10 mouse cellular contexts compared by ENCODE assay signal in the genomic region with DNA sequence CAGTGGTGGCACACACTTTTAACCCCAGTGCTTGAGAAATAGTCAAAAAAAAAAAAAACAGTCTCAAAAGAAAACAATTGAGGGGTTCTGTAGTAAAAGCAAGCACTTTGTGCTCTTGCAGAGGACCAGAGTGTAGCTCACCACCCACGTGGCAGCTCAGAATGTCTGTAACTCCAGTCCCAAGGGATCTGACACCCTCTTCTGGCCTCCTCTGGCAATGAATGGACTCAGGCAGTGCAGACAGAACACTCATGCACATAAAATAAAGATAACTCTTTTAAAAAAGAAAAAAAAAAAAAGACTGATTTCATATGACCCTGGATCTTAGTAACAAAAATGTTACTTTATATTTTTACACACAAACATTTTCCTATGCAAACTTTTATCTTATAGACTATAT. TPM values are rescaled to one million over a fixed set of nuclear protein-coding genes. Genes with fewer than 3 reads are reported as not detected.
DNase-seq lines count a peak whose midpoint lies in the region; ATAC-seq and TF ChIP-seq lines count a peak whose summit lies in the region.
"Had no signal": no experiment of that assay in that cellular context is flagged by ENCODE, and none has a peak within 500 bp of the region (broad histone marks: within the 10 kb centered on the region; RNA-seq: fewer than 3 reads in every experiment).

No protein-coding gene starts in this region.

- no peak overlapping the region for H3K4me2 ChIP-seq in kidney, embryonic 14.5 days (replicated peaks; ENCODE audit: low read depth, low read length)
- H3K4me2 ChIP-seq: hindbrain, embryonic 13.5 days; liver, embryonic 15.5 days had no signal

- H3K4me1 ChIP-seq in kidney, embryonic 14.5 days (ENCODE audit: control insufficient read depth, insufficient read depth, low read length), result no peaks in the 10 kb centered on the region
- H3K4me1 ChIP-seq: hindbrain, embryonic 13.5 days; liver, embryonic 15.5 days had no signal

- no peak overlapping the region for H3K4me3 ChIP-seq in kidney, embryonic 14.5 days (ENCODE audit: low read length)
- H3K4me3 ChIP-seq: hindbrain, embryonic 13.5 days; liver, embryonic 15.5 days had no signal

- TF ChIP-seq POLR2A in brain, embryonic 14.5 days (IDR thresholded peaks at IDR 0.05; ENCODE audit: borderline replicate concordance, extremely low read depth, insufficient read depth, insufficient read length, poor library complexity, severe bottlenecking), result no peak

- 14% methylated on average over 1 of the region's 1 CpGs for WGBS in kidney, embryonic 14.5 days

- H3K9me3 ChIP-seq in kidney, embryonic 14.5 days (ENCODE audit: control insufficient read depth, low read length), result no peaks in the 10 kb centered on the region
- H3K9me3 ChIP-seq: hindbrain, embryonic 13.5 days; liver, embryonic 15.5 days had no signal

- no peak for TF ChIP-seq CTCF in brain, embryonic 14.5 days (IDR thresholded peaks at IDR 0.05; ENCODE audit: borderline replicate concordance, extremely low read depth, insufficient read depth, insufficient read length)

- no peak overlapping the region for H3K27ac ChIP-seq in kidney, embryonic 14.5 days (ENCODE audit: low read depth, low read length)
- H3K27ac ChIP-seq: hindbrain, embryonic 13.5 days; liver, embryonic 15.5 days had no signal

- H3K9ac ChIP-seq in kidney, embryonic 14.5 days (ENCODE audit: low read depth, low read length), result no peak overlapping the region
- H3K9ac ChIP-seq: hindbrain, embryonic 13.5 days; liver, embryonic 15.5 days had no signal

- H3K36me3 ChIP-seq in kidney, embryonic 14.5 days (ENCODE audit: control insufficient read depth, insufficient read depth, low read length), result peaks cover 6% of the 10 kb centered on the region
- H3K36me3 ChIP-seq: hindbrain, embryonic 13.5 days; liver, embryonic 15.5 days had no signal

- ATAC-seq in CD4-positive, CD25-positive, alpha-beta regulatory T cell, adult 4 months, result no peak
- no peak for ATAC-seq in kidney, embryonic 14.5 days (ENCODE audit: low FRiP score, low TSS enrichment)
- no peak for ATAC-seq in activated CD4-positive, CD25-positive, alpha-beta regulatory T cell, adult 4 months

- peak; percentile 7 for DNase-seq in CD4-positive, CD25-positive, alpha-beta regulatory T cell, adult 2 months (ENCODE audit: low read depth, low spot score)
- peak; percentile 13 for DNase-seq in kidney, adult 9 months
- peak; percentile 34 for DNase-seq in 3134 (ENCODE audit: extremely low read depth, insufficient read length, low spot score)
- DNase-seq in brain, embryonic 14.5 days (ENCODE audit: low read depth), result peak; percentile 24
- no peak for DNase-seq in cerebellum, postnatal 4 days (ENCODE audit: low spot score in 2 of 2)

- H3K27me3 ChIP-seq in kidney, embryonic 14.5 days (ENCODE audit: control insufficient read depth, insufficient read depth, low read length), result no peaks in the 10 kb centered on the region
- H3K27me3 ChIP-seq: hindbrain, embryonic 13.5 days; liver, embryonic 15.5 days had no signal

RNA-seq across cellular contexts. Expression of a gene that starts 12.1 kb away (rescaled TPM):
- 10 to 100 TPM; 54.7 to 65.5 TPM for polyA plus RNA-seq in CD4-positive, CD25-positive, alpha-beta regulatory T cell, adult 4 months (2017; shearing (Covaris generic))
- polyA plus RNA-seq in kidney, embryonic 14.5 days (2014; fragmentation: Nextera tagmentation; extraction: Ambion mirVana), result 52.4 and 64.9 TPM in 2 replicates
- 8.9 and 9.4 TPM in 2 replicates for polyA plus RNA-seq in brain, embryonic 14.5 days (2012; rRNA removed)
- 10 to 100 TPM; 37.7 to 43.7 TPM for polyA plus RNA-seq in activated CD4-positive, CD25-positive, alpha-beta regulatory T cell, adult 4 months (2017; shearing (Covaris generic))

Comparison
In these comparisons a context has a peak if more than half of its experiments do, and no peak if none do; other contexts are left out.
1. DNase-seq: peak in CD4-positive, CD25-positive, alpha-beta regulatory T cell, adult 2 months (single experiment), kidney, adult 9 months (single experiment), 3134 (single experiment) and brain, embryonic 14.5 days (single experiment); none in cerebellum, postnatal 4 days (0 of 2).